Mouse (Mus musculus) kidney, embryonic 14.5 days (tissue): Measurements from ENCODE around the gene Ift81. TPM values are rescaled to one million over a fixed set of nuclear protein-coding genes. Genes with fewer than 3 reads are reported as not detected.

ENCODE experiments used
- ATAC-seq: fragments of 200-750 bp; cut with Nextera tagmentation; 2 replicates; pipeline ENCODE4 v1.8.0; 2017; ENCODE audit warnings: moderate number of reproducible peaks, mild to moderate bottlenecking, moderate TSS enrichment, moderate library complexity; ENCODE audit not compliant: low FRiP score, low TSS enrichment
- H3K27ac ChIP-seq: fragments of 300-500 bp; sonication (generic); 2 replicates; pipeline ENCODE4 v1.5.1; 2014; ENCODE audit warnings: low read depth, mild to moderate bottlenecking, low read length, moderate library complexity, mixed read lengths
- H3K27me3 ChIP-seq: fragments of 300-500 bp; sonication (generic); 2 replicates; pipeline ENCODE4 v1.6.1; 2014; ENCODE audit warnings: mild to moderate bottlenecking, low read length; ENCODE audit not compliant: control insufficient read depth, insufficient read depth
- H3K36me3 ChIP-seq: fragments of 300-500 bp; sonication (generic); 2 replicates; pipeline ENCODE4 v1.6.1; 2014; ENCODE audit warnings: low read length, mixed read lengths; ENCODE audit not compliant: control insufficient read depth, insufficient read depth
- H3K4me1 ChIP-seq: fragments of 300-500 bp; sonication (generic); 2 replicates; pipeline ENCODE4 v1.6.1; 2014; ENCODE audit warnings: low read length, mixed read lengths; ENCODE audit not compliant: control insufficient read depth, insufficient read depth
- H3K4me2 ChIP-seq: fragments of 300-500 bp; sonication (generic); replicated peaks from 2 replicates; pipeline ENCODE4 v1.6.1; 2014; ENCODE audit warnings: low read depth, mild to moderate bottlenecking, low read length
- H3K4me3 ChIP-seq: fragments of 300-500 bp; sonication (generic); 2 replicates; pipeline ENCODE4 v1.5.1; 2014; ENCODE audit warnings: mild to moderate bottlenecking, low read length
- H3K9ac ChIP-seq: fragments of 300-500 bp; sonication (generic); 2 replicates; pipeline ENCODE4 v1.6.1; 2014; ENCODE audit warnings: low read depth, mild to moderate bottlenecking, low read length, moderate library complexity
- H3K9me3 ChIP-seq: fragments of 300-500 bp; sonication (generic); 2 replicates; pipeline ENCODE4 v1.6.1; 2016; ENCODE audit warnings: low read length; ENCODE audit not compliant: control insufficient read depth
- WGBS: fragments of 180-500 bp; shearing (Covaris S2); extraction: QIAGEN DNeasy Blood & Tissue Kit; methylation state at CpG from one replicate; pipeline ENCODE4 v1.1.7; 2014; 5-methylcytosine and 5-hydroxymethylcytosine counted together
- polyA plus RNA-seq: library from polyadenylated mRNA; unstranded; fragments of >200 nt; fragmentation: Nextera tagmentation; extraction: Ambion mirVana; gene quantifications from 2 replicates; pipeline ENCODE4 v1.2.1, GENCODE M21; 2014

Ift81 gene
- polyA plus RNA-seq, 1 experiment from 2014 or later: 46.0 TPM

- ATAC-seq: no peak
- Histone ChIP-seq H3K4me3 (no peak overlapping the region), H3K9me3 (no peaks in the 10 kb centered on the region), H3K27ac (no peak overlapping the region), H3K27me3 (no peaks in the 10 kb centered on the region), H3K4me1 (peaks cover 20% of the 10 kb centered on the region), H3K4me2 (no peak overlapping the region), H3K9ac (no peak overlapping the region), H3K36me3 (no peaks in the 10 kb centered on the region)
- 39% methylated on average over 23 of the region's 23 CpGs for WGBS
These were observed 93.8 kb downstream of the Ift81 start for GRCm38 (mm10) chr5:122520254-122521129.

GRCm38 (mm10) chr5:122519043-122519660 lies 95.2 kb downstream of the Ift81 start:
- no peak overlapping the region for H3K4me2 ChIP-seq
- 37% methylated on average over 7 of the region's 7 CpGs for WGBS
- H3K4me3 ChIP-seq: no peak overlapping the region
- H3K27ac ChIP-seq: no peak overlapping the region
- no peaks in the 10 kb centered on the region for H3K27me3 ChIP-seq
- ATAC-seq: no peak
- H3K36me3 ChIP-seq: no peaks in the 10 kb centered on the region
- H3K4me1 ChIP-seq: peaks cover 19% of the 10 kb centered on the region
- no peaks in the 10 kb centered on the region for H3K9me3 ChIP-seq
- H3K9ac ChIP-seq: no peak overlapping the region

- no peak overlapping the region for H3K4me3 ChIP-seq
- no peak overlapping the region for H3K9ac ChIP-seq
- H3K36me3 ChIP-seq: no peaks in the 10 kb centered on the region
- H3K27me3 ChIP-seq: no peaks in the 10 kb centered on the region
- WGBS: 25% methylated on average over 8 of the region's 8 CpGs
- H3K4me1 ChIP-seq: peaks cover 25% of the 10 kb centered on the region
- H3K9me3 ChIP-seq: no peaks in the 10 kb centered on the region
- ATAC-seq: no peak
- no peak overlapping the region for H3K4me2 ChIP-seq
- no peak overlapping the region for H3K27ac ChIP-seq
These were observed 96.1 kb downstream of the Ift81 start for GRCm38 (mm10) chr5:122518247-122518646.

- 81% methylated on average over 5 of the region's 5 CpGs for WGBS
- H3K9ac ChIP-seq: no peak overlapping the region
These were observed 97.4 kb downstream of the Ift81 start for GRCm38 (mm10) chr5:122516901-122517300.

GRCm38 (mm10) chr5:122516029-122516730 lies 98.1 kb downstream of the Ift81 start:
- Histone ChIP-seq H3K4me3 (no peak overlapping the region), H3K27me3 (no peaks in the 10 kb centered on the region), H3K27ac (no peak overlapping the region), H3K4me2 (no peak overlapping the region), H3K36me3 (no peaks in the 10 kb centered on the region), H3K4me1 (peaks cover 36% of the 10 kb centered on the region), H3K9ac (no peak overlapping the region), H3K9me3 (no peaks in the 10 kb centered on the region)
- ATAC-seq: no peak
- 78% methylated on average over 11 of the region's 11 CpGs for WGBS

More at GRCm38 (mm10) chr5:122516901-122517300, 97.4 kb downstream of the Ift81 start:
- no peaks in the 10 kb centered on the region for H3K27me3 ChIP-seq
- no peaks in the 10 kb centered on the region for H3K36me3 ChIP-seq
- H3K9me3 ChIP-seq: no peaks in the 10 kb centered on the region
- H3K4me1 ChIP-seq: peaks cover 29% of the 10 kb centered on the region
- no peak overlapping the region for H3K4me3 ChIP-seq
- H3K27ac ChIP-seq: no peak overlapping the region
- no peak for ATAC-seq
- H3K4me2 ChIP-seq: no peak overlapping the region

- Histone ChIP-seq H3K27ac (no peak overlapping the region), H3K4me1 (peaks cover 47% of the 10 kb centered on the region), H3K27me3 (no peaks in the 10 kb centered on the region), H3K9ac (no peak overlapping the region), H3K4me2 (no peak overlapping the region), H3K4me3 (no peak overlapping the region), H3K9me3 (no peaks in the 10 kb centered on the region), H3K36me3 (no peaks in the 10 kb centered on the region)
- WGBS: 42% methylated on average over 8 of the region's 8 CpGs
- ATAC-seq: no peak
These were observed 100.2 kb downstream of the Ift81 start for GRCm38 (mm10) chr5:122514127-122514521.

GRCm38 (mm10) chr5:122513421-122514126 lies 100.7 kb downstream of the Ift81 start:
- no peak overlapping the region for H3K9ac ChIP-seq
- no peaks in the 10 kb centered on the region for H3K36me3 ChIP-seq
- no peaks in the 10 kb centered on the region for H3K27me3 ChIP-seq
- H3K27ac ChIP-seq: no peak overlapping the region
- peaks cover 41% of the 10 kb centered on the region for H3K4me1 ChIP-seq
- 46% methylated on average over 23 of the region's 23 CpGs for WGBS
- H3K4me2 ChIP-seq: no peak overlapping the region
- no peak overlapping the region for H3K4me3 ChIP-seq
- ATAC-seq: no peak
- no peaks in the 10 kb centered on the region for H3K9me3 ChIP-seq

- no peak for ATAC-seq
- no peaks in the 10 kb centered on the region for H3K36me3 ChIP-seq
These were observed 102.3 kb downstream of the Ift81 start for GRCm38 (mm10) chr5:122512011-122512410.

More at GRCm38 (mm10) chr5:122512011-122512410, 102.3 kb downstream of the Ift81 start:
- H3K27ac ChIP-seq: no peak overlapping the region
- 68% methylated on average over 6 of the region's 6 CpGs for WGBS
- no peaks in the 10 kb centered on the region for H3K27me3 ChIP-seq
- H3K4me3 ChIP-seq: no peak overlapping the region
- H3K9me3 ChIP-seq: no peaks in the 10 kb centered on the region
- H3K4me2 ChIP-seq: no peak overlapping the region
- no peak overlapping the region for H3K9ac ChIP-seq
- peaks cover 35% of the 10 kb centered on the region for H3K4me1 ChIP-seq
